Mouse (Mus musculus) monocyte, adult 2 months (primary cell): ENCODE results near the gene Gm20388.

Experiments
- DNase-seq, 2 experiments: peaks; one replicate each; pipeline ENCODE4 v3.0.0; 2022; ENCODE audit warnings: low spot score in 2 of 2, low read depth in 1 of 2

Gene Gm20388

DNA sequence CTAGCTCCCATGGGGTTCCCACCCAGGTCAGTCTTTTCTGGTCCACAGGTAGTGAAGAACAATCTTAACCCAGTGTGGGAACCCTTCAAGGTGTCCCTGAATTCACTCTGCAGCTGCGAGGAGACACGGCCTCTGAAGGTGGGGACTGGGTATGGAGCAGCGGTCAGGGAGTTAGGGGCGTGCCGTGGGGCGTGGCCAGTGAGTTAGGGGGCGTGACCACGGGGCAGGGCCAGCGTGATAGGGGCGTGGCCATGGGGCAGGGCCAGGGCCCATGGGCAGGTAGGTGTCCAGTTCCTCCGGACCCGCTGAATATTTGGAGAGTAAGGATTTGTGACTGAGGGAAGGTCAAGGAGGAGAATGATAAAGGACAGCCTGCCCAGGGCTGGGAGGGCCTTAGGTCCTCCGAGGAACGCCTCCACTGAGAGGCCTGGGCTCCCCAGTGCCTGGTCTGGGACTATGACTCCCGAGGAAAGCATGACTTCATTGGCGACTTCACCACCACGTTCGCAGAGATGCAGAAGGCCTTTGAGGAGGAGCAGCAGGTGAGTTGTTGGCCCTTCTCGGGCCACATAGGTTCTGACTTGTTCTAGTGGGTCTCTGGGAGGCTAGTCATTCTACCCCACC lies 3215.7 kb downstream of the Gm20388 start:
- no peak for DNase-seq

DNA sequence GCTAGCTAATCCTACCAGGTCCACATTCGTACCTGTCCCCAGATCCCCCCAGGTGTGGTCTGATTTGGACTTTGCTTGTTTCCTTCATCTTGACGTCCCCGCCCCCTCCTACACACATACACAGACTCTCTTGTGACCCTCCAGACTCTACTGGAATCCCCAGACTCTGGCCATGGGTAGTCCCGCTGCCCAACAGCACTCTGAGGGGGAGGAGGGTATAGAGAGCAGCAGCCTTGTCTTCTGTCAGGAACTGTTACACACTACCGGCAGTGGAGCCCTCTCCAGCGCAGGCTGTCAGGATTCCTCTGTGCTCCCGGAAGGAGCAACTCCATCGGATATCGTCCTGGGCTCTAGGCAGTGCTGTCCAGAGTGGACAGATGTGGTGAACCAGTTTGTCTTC lies 3220.4 kb downstream of the Gm20388 start:
- DNase-seq, result no peak

DNA sequence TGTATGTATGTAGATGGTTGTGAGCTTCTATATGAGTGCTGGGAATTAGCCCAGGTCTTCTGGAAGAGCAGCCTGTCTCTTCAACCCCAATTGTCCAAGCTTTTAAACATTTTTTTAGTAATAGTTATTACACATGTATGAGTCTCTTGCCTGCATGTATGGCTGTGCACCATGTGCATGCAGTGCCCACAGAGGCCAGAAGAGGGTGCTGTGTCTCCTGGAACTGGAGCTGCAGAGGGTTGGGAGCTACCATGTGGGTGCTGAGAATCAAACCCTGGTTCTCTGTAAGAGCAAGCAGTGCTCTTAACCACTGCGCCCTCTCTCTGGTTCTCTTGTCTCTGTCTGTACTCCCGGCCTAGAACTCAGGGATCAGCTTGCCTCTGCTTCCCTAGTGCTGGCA lies 3222.3 kb downstream of the Gm20388 start:
- no peak for DNase-seq

DNA sequence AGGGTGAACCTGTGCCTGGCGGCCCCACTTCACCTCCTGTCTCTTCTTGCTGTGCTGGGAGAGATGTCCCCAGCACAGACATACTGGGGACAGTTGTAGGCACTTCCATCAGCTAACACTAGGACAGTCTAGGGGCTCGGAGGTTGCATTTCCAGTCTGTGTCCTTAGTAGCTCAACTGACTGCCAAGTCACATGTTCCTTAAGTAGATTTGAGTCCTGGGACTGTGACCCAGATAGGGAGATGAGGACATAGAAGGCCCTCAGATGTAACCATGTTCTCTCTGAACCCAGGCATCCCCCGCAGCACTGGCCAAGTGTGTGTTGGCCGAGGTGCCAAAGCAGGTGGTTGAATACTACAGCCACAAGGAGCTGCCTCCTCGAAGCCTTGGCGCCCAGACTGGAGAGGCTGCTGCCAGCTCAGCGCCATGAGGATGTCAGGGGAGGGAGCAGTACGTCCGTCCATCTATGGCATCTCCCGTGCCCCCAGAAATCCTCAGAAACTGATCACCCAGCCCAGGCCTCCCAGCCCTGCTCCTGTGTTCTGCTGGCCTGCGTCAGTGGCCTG lies 3223.6 kb downstream of the Gm20388 start:
- no peak for DNase-seq

DNA sequence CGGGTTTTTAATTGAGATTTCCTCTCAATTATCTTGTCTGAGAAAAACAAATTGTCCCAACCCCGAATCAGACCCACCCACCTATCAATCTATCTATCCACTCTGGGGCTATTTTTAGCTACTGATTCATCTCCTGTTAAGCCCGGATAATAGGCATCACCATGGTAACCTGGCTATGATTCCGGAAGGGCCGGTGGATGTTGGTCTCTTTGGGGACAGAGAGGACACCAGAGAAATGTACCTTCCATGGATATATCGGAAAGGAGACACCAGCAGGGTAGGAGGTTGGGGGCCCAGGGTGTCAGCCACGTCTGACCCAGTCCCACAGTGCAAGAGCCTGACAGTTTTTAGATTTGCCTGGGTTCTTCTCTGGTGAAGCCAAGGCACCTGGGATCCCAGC lies 3224.8 kb downstream of the Gm20388 start:
- no peak for DNase-seq

DNA sequence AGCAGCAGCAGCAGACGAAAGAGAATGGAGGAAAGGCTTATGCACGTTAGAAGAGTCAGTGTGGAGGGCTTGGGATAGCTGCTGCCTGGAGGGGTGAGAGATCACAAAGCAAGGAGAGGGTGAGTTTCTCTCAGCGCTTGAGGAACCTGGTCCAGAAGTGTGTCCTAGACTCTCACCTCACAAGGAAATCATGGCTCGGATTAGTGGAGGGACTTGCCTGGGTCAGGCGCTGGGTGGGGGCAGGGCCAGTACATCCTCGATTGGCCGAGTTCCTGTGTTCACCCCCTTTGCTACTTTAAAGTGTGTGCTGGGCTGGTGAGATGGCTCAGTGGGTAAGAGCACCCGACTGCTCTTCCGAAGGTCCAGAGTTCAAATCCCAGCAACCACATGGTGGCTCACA lies 3225.2 kb downstream of the Gm20388 start:
- DNase-seq, result no peak

DNA sequence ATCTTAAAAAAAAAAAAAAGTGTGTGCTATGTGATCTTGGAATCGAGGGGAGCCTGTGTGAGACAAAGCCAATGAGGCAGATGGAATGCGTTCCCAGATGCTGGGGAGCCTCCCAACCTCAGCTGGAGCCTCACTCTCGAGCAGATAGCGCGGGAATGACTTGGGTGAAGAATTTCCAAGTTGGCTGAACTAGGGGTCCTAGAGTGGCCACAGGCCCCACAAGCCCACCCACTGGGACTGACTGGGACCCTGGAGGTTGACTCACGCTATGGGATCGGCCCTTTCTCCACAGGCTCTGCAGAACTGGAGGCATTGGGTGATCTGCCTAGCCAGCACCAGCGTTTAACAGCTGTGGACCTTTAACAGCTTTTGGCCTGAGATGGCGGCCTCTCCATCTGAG lies 3225.6 kb downstream of the Gm20388 start:
- no peak for DNase-seq

DNA sequence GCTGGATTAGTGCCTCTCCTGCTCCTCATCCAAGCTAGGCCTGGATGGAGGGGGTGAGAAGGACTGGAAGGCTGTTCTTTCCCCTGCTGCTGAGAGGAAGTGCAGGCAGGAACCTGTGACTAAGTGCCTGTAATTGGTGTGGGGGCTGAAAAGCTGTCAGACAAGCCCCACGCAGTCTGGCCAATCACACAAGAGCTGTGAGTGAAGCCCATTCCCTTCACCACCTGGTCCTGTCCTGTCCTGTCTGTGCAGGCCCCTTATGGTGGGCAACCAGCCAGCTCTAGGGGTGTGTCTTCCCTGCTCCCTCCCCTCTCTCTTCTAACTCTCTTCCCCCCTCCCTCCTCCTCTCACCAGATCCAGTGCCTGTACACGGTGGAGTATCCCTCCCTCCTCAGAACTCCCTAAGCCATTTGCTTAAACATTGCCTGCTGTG lies 3227.0 kb downstream of the Gm20388 start:
- DNase-seq, result no peak

DNA sequence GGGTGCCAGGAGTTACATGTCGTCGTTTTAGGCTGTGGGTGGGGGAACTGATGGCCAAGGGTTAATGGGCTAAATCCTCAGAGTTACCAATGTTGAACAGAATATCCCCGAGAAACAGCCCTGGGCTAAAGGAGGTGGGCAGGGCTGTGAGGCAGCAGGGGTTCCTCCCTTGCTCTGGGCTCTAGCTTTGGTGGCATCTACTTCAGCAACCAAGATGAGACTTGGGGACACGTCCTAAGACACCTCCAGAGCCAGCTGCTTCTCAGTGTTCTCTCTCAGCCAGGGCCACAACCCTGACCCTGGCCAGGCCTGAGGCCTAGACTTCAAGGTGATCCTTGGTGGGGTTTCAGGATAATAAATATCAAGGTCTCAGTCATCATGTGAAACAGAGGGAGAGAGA lies 3228.1 kb downstream of the Gm20388 start:
- DNase-seq, result no peak

DNA sequence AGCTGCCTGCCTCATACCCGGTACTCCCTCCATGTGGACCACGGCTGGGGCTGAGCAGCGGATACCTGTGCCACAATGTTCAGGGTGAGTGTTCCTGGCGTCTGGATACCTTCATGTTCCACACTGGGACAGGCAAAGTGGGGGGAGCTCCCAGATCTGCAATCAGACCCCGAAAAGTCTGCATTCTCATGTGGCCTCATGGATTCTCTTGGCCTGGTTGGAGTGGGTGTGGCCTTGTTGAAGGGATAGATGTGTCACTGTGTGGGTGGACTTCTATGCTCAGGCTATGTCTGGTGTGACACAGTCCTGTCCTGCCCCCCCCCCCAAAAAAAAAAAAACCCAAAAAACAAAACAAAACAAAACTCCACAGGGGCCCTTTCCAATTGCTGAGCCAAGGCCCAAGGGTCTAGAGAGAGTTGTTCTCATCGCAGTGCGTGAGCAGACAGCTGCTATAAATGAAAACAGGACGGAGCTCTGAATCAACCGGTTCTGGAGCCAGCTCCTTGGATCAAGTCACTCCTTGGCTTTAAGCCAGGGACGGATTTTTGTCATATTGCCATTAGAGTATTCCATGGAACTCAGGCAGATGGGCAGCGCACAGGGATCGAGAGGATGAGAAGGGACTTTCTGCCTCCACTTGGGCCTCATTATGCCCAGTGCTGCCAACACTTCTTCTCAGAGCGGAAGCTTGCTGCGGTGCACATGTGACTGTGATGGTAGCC lies 3231.3 kb downstream of the Gm20388 start:
- no peak for DNase-seq

DNA sequence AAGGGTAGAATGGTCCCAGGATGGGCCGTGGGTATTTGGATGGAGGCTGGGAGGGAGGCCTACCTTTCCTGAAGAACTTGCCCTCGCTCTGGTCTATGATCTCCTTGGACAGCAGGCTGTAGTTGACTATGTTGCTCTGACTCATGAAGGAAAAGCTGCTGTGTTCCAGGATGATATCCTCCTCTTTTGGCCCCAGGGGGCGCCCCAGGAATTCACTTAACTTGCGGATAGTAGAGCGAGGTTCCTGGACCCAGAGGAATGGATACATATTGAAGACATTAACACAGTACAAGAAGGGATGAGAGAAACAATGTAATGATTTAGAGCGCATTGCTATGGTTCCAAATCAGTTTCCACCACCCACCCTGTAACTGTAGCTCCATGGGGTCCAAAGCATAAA lies 3234.6 kb downstream of the Gm20388 start:
- DNase-seq, result no peak

DNA sequence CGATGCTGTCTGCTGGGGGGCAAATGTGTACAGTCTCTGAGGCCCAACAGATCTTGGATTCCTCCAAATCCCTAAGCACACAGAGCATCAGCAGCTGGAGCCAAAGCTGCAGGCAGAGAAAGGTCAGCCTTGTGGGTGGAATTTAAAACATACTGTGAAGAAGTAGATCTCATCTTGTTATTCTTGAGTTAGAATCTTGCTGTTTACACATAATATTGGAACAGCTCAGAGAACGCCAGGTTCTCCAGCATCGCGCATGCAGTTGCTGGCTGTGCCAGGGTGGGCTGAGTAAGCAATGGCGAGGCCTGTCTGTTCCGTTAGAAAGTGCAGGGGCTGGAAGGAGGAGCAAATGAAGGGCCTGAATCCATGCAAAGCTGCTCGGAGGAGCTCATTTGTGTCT lies 3235.7 kb downstream of the Gm20388 start:
- DNase-seq, result no peak

DNA sequence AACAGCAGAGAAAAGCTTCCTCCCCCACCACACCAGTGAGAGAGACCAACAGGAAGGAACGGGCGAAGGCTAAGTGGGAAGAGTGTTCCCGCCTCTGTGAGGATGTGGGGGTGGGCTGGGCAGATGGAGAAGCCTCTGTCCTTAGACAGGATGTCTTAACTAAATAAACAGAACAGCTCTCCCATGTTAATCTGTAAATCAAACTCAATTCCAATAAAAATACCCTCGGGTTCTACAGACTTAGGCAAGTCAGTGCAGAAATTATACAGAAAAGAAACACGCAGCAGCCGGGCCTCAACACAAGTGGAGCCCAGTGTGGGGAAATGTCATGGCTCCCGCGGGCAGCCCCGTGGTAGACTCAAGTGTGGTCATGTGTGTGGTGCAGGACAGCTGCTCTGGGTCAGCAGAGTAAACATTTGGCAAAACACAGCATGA lies 3240.1 kb downstream of the Gm20388 start:
- DNase-seq, result no peak

DNA sequence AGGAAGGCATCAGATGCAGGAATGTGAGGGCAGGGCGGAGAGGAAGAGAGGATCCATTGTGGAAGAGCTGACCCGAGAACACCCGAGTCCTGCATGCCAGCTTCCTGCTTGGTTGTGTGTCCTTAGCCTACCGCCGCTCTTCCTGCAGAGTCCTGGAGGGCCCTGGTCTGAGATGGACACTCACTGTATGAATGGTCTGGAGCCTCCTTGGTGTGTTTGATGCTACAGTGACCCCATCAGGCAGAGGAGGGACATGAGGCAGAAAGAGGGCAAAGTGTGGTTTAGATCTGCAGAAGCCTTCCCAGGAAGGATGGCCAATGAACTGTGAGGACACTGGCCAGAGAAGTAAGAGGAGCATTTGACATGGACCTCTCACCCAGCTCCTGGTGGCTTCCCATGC lies 3244.5 kb downstream of the Gm20388 start:
- no peak for DNase-seq

DNA sequence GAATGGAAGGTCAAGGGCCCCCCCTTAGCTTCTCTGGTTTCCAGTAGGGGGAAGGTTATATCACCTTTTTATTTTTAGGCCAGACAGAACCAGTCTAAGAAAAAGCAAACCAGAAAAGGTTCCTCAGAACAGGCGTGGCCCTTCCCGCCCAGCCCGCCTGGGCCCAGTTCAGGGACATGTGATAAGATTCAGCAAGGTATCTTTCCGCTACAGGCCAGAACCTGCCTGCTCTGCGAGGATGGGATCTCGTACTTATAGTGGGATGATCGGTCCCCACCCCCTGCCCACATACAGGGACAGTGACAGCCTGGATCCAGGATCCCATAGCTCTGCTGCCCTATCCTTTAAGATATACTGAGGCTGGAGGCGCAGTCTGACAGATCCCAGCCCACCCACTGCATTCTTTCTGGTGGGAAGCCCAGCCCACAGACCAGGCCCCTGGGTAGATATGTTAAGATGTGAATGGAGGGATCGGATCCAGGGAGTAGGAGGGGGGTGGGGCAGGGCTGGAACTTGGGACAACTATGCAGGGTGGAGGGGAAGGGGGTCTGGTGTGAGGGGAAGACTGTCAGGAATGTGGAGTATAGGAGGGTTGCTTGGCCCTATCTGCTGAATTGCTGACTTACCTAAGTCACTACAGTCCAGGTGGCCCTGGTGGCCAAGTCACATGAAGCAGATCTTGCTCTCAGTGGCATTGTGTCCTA lies 3245.6 kb downstream of the Gm20388 start:
- DNase-seq, result no peak

DNA sequence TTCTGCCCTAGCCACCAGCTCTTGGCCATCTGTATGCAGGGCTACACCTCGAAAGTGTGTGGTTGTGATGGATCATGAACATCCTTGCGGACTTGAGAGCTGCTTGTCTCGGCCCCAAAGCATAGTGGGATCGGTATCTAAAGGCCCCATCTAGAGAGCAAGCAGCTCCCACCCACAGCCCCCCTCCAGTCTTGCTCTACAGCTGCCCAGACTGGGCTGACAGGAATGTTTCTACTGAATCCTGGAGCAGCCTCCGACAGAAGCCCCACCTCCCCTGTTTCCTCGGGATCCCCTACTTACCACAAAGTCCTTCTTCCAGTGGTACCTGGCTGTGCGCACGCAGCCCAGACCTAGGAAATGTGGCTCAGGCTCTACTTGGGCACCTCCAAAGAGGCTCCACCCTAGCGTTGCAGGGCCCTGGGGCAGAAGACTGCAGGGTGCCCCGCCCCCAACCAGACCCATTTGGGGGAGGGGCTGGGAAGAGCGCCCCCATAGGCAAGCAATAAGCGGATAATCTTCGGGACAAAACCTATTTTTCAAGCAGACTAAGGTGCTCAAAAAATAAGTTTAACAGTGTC lies 3247.3 kb downstream of the Gm20388 start, which contains the start of gene Sult5a1:
Sult5a1 (minus strand) TSS at position 428 of the 578 bp plus-strand sequence.
- no peak for DNase-seq

DNA sequence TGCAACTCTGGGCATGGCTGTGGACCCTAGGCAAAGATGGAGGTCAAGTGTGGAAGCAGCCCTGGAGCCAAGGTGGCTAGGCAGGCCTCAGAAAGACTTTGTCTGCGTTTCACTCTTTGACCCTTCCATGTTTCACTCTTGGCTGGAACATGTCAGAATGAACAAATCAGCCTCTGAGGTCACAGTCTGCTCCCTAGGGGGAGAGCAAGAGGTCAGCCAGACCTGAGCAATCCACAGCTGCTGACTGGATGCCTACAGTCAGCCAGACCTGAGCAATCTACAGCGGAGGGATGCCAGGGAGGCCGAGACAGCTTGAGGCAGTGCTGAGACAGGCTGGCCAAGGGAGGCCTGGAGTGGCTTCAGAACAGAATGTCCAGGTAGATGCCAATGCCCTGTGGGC lies 3270.8 kb downstream of the Gm20388 start:
- no peak for DNase-seq

DNA sequence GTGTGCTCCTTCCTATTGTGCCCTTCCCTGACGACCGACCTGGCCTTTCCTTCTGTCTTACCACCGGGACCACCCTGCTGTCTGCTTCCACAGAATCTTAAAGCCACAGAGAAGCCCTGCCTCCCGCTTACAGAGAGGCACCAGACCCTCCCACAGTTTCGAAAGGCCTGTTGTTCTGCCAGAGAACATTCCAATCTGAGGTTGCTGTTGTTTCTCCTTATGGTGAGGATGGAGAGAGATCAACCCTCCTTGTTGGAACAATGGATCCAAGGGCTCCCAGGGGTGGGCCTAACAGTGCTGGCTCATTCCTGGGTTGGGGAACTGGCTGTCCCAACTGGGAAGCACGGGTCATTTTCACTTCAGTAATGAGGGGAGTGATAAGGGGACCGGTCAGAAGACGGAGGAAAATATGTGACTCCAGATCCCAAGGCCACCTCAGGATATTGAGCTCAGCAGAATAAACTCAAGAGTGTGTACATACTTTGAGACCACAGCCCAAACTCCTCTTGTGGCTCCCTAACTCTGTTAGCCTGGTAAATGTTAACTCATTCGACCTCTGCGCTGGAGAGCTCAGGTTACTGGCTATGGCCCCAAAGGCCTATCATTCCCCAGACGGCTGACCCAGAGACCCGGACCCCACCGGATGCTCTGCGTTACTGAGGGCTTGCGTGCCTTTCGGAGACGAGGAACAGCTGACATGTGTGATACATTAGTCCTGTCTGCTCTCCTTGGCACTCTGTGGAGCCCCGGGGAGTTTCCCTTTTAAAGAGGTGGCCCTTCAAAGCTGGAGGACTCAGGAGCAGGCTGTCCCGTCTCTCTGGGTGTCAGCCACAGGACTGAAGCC lies 3275.1 kb downstream of the Gm20388 start, which contains the start of gene Dpep1:
Dpep1 (plus strand) TSS at position 677 of the 844 bp plus-strand sequence.
- no peak for DNase-seq

DNA sequence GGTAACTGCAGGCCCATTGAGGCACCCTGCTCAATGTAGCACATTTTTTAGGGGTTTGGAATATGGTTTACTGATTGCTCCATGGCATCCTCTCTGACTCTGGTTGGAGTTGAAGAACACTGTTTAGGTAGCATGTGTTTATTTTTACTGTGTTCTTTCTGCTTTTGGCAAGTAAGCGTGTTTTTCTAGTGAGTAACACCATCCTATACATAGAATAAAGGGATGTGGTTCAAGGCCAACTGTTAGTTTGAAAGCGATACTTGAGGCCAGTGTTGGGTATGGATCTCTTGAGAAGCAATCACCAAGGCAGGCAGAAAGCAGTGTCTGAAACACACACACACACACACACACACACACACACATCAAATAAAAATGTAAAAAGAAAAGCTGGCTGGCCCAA lies 3277.4 kb downstream of the Gm20388 start:
- no peak for DNase-seq

DNA sequence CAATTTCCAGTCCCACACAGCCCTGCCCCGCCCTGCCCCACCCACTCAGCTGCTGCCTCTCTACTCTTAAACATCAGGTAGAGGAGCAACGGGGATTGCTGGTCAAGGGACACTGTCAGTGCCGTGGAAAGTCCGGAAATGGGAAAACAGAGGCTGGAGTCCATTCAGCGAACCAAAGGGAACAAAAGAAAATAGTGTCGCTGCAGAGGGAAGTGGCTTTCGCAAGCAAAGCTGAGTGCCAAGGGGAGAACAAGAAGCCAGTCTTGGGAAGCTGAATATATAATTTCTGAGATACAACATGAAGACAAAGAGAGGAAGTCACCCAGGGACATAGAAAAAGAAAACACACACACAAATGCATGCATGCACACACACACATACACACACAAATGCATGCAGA lies 3278.2 kb downstream of the Gm20388 start:
- no peak for DNase-seq

DNA sequence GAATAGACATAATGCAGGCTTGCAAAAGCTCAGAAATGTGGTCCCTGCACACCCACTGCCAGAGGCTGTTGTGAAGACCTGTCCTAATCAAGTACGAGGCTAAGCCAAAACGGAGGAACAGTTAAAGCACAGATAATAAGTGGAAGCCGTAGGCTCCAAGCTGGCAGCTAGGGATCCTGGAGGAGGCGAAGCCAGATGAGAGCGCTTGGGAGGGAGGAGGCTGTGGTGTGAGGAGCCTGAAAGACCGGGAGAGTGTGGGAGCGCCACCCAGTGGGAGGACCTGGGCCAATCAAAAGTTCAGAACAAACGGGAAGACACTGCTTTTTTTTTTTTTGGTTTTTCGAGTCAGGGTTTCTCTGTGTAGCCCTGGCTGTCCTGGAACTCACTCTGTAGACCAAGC lies 3280.0 kb downstream of the Gm20388 start:
- DNase-seq, result peak in 1 of 2 experiments; percentile 16
